Mouse (Mus musculus) bone marrow, adult 2 months (tissue): ENCODE data around the gene Gsg1.

Experiments
- CTCF ChIP-seq: fragments of 200-500 bp; IDR thresholded peaks from 2 replicates; pipeline ENCODE4 v1.5.1; 2011; ENCODE audit warnings: low read length, control low read depth; ENCODE audit not compliant: control insufficient read depth, insufficient read depth
- POLR2A ChIP-seq: fragments of 200-500 bp; IDR thresholded peaks from 2 replicates; pipeline ENCODE4 v1.6.1; 2011; ENCODE audit warnings: low read depth, mild to moderate bottlenecking, control low read depth, low read length, borderline replicate concordance; ENCODE audit not compliant: control insufficient read depth

GRCm38 (mm10) chr6:135275231-135275630 is 21.1 kb upstream of the Gsg1 start:
- TF ChIP-seq CTCF (no peak), POLR2A (no peak)
